Mouse (Mus musculus) midbrain, embryonic 15.5 days (tissue): ENCODE measurements around the gene Neurl4. TPM values are rescaled to one million over a fixed set of nuclear protein-coding genes. Genes with fewer than 3 reads are reported as not detected.

Experiments
- ATAC-seq: fragments of 200-750 bp; cut with Nextera tagmentation; replicated peaks from 2 replicates; pipeline ENCODE4 v1.8.0; 2017; ENCODE audit warnings: moderate TSS enrichment
- H3K27ac ChIP-seq: fragments of 300-500 bp; sonication (generic); 2 replicates; pipeline ENCODE4 v1.5.1; 2015; ENCODE audit warnings: mild to moderate bottlenecking, inconsistent platforms
- H3K27me3 ChIP-seq: fragments of 300-500 bp; sonication (generic); replicated peaks from 2 replicates; pipeline ENCODE4 v1.6.1; 2015; ENCODE audit warnings: inconsistent platforms
- H3K36me3 ChIP-seq: fragments of 300-500 bp; sonication (generic); replicated peaks from 2 replicates; pipeline ENCODE4 v1.6.1; 2015; ENCODE audit warnings: inconsistent platforms
- H3K4me1 ChIP-seq: fragments of 300-500 bp; sonication (generic); 2 replicates; pipeline ENCODE4 v1.6.1; 2015; ENCODE audit warnings: inconsistent platforms
- H3K4me2 ChIP-seq: fragments of 300-500 bp; sonication (generic); 2 replicates; pipeline ENCODE4 v1.6.1; 2015; ENCODE audit warnings: inconsistent platforms, mild to moderate bottlenecking, moderate library complexity
- H3K4me3 ChIP-seq: fragments of 300-500 bp; sonication (generic); 2 replicates; pipeline ENCODE4 v1.5.1; 2015; ENCODE audit warnings: mild to moderate bottlenecking, inconsistent platforms
- H3K9ac ChIP-seq: fragments of 300-500 bp; sonication (generic); 2 replicates; pipeline ENCODE4 v1.6.1; 2015; ENCODE audit warnings: mild to moderate bottlenecking, inconsistent platforms
- H3K9me3 ChIP-seq: fragments of 300-500 bp; sonication (generic); 2 replicates; pipeline ENCODE4 v1.6.1; 2016; ENCODE audit warnings: inconsistent platforms
- WGBS: fragments of 180-500 bp; shearing (Covaris S2); methylation state at CpG from one replicate; pipeline ENCODE4 v1.1.7; 2015; ENCODE audit warnings: mixed read lengths; 5-methylcytosine and 5-hydroxymethylcytosine counted together
- microRNA-seq: library from miRNA; unstranded; fragments of <30 nt; microRNA quantifications from one replicate; pipeline ENCODE4, GENCODE M21; 2016
- polyA plus RNA-seq: library from polyadenylated mRNA; unstranded; fragments of >200 nt; fragmentation: Nextera tagmentation; extraction: Ambion mirVana; gene quantifications from 2 replicates; pipeline ENCODE4 v1.2.1, GENCODE M21; 2015

Gene Neurl4
- polyA plus RNA-seq, 1 experiment from 2014 or later: 23.2 TPM

- peaks cover 15% of the 10 kb centered on the region; the same call in 1 of the 2 replicates for H3K27me3 ChIP-seq
- no peak for ATAC-seq
- H3K36me3 ChIP-seq: no peaks in the 10 kb centered on the region
- 85% methylated on average over 1 of the region's 1 CpGs for WGBS
- H3K4me2 ChIP-seq: no peak overlapping the region
- no peaks in the 10 kb centered on the region for H3K9me3 ChIP-seq
- no peaks in the 10 kb centered on the region for H3K4me1 ChIP-seq
- H3K27ac ChIP-seq: no peak overlapping the region
- H3K4me3 ChIP-seq: no peak overlapping the region
- H3K9ac ChIP-seq: no peak overlapping the region
Measured at GRCm38 (mm10) chr11:69956218-69956617, 55.3 kb downstream of the Neurl4 start.

GRCm38 (mm10) chr11:69960616-69961015, 59.7 kb downstream of the Neurl4 start:
- H3K36me3 ChIP-seq: no peaks in the 10 kb centered on the region
- H3K4me2 ChIP-seq: no peak overlapping the region
- WGBS: 28% methylated on average over 5 of the region's 5 CpGs
- H3K27me3 ChIP-seq: peaks cover 53% of the 10 kb centered on the region
- H3K4me1 ChIP-seq: peaks cover 4% of the 10 kb centered on the region
- no peak overlapping the region for H3K9ac ChIP-seq
- ATAC-seq: no peak
- H3K4me3 ChIP-seq: no peak overlapping the region
- H3K9me3 ChIP-seq: no peaks in the 10 kb centered on the region
- no peak overlapping the region for H3K27ac ChIP-seq

- Histone ChIP-seq H3K4me2 (no peak overlapping the region), H3K9ac (no peak overlapping the region), H3K27ac (no peak overlapping the region), H3K9me3 (no peaks in the 10 kb centered on the region), H3K4me1 (peaks cover 12% of the 10 kb centered on the region), H3K27me3 (peaks cover 60% of the 10 kb centered on the region), H3K4me3 (no peak overlapping the region), H3K36me3 (no peaks in the 10 kb centered on the region)
- WGBS: 56% methylated on average over 5 of the region's 5 CpGs
- ATAC-seq: no peak
Measured at GRCm38 (mm10) chr11:69961841-69962240, 61.0 kb downstream of the Neurl4 start.

Small RNAs within 50 kb of the gene (microRNA-seq; reads per million reads assigned to microRNA genes)
- not detected for gene Mir6924

Other genes with a start within 250 kb of the Neurl4 start
- 0.20 TPM in 1 of 2 replicates, not detected in the other for gene Sox15, start 245.8 kb upstream of the Neurl4 start, polyA plus RNA-seq
- gene Mpdu1, start 238.4 kb upstream of the Neurl4 start, polyA plus RNA-seq: 99.9 and 108 TPM in 2 replicates
- gene Cd68, start 234.9 kb upstream of the Neurl4 start, polyA plus RNA-seq: 9.4 and 10.4 TPM in 2 replicates
- 460 and 473 TPM in 2 replicates for gene Eif4a1, start 228.6 kb upstream of the Neurl4 start, polyA plus RNA-seq
- 116 and 122 TPM in 2 replicates for gene Senp3, start 219.0 kb upstream of the Neurl4 start, polyA plus RNA-seq
- gene Tnfsf13, start 215.3 kb upstream of the Neurl4 start, polyA plus RNA-seq: 0.37 and 0.68 TPM in 2 replicates
- 2.0 and 2.4 TPM in 2 replicates for gene Tnfsf12, start 205.2 kb upstream of the Neurl4 start, polyA plus RNA-seq
- 1.2 and 1.8 TPM in 2 replicates for gene Tnfsfm13, start 205.0 kb upstream of the Neurl4 start, polyA plus RNA-seq
- gene Polr2a, start 142.4 kb upstream of the Neurl4 start, polyA plus RNA-seq: 15.9 and 17.4 TPM in 2 replicates
- 0.17 and 0.26 TPM in 2 replicates for gene Slc35g3, start 139.1 kb upstream of the Neurl4 start, polyA plus RNA-seq
- gene Zbtb4, start 135.2 kb upstream of the Neurl4 start, polyA plus RNA-seq: 4.1 and 4.3 TPM in 2 replicates
- gene Chrnb1, start 105.1 kb upstream of the Neurl4 start, polyA plus RNA-seq: 0.98 and 1.2 TPM in 2 replicates
- gene Fgf11, start 99.2 kb upstream of the Neurl4 start, polyA plus RNA-seq: 3.7 and 4.5 TPM in 2 replicates
- gene Tmem102, start 95.4 kb upstream of the Neurl4 start, polyA plus RNA-seq: 0.74 and 0.86 TPM in 2 replicates
- gene Gm39566, start 85.8 kb upstream of the Neurl4 start, polyA plus RNA-seq: not detected in 2 replicates
- gene Spem2, start 82.6 kb upstream of the Neurl4 start, polyA plus RNA-seq: not detected in 2 replicates
- gene Spem1, start 78.9 kb upstream of the Neurl4 start, polyA plus RNA-seq: 0.55 and 0.65 TPM in 2 replicates
- gene Nlgn2, start 63.3 kb upstream of the Neurl4 start, polyA plus RNA-seq: 24.0 and 24.2 TPM in 2 replicates
- gene Tmem256, start 62.6 kb upstream of the Neurl4 start, polyA plus RNA-seq: 318 and 320 TPM in 2 replicates
- gene Plscr3, start 54.7 kb upstream of the Neurl4 start, polyA plus RNA-seq: 52.3 and 53.5 TPM in 2 replicates
- gene Tnk1, start 42.3 kb upstream of the Neurl4 start, polyA plus RNA-seq: 0.10 and 0.28 TPM in 2 replicates
- not detected in 2 replicates for gene Tmem95, start 23.1 kb upstream of the Neurl4 start, polyA plus RNA-seq
- 1.7 and 1.9 TPM in 2 replicates for gene Kctd11, start 19.7 kb upstream of the Neurl4 start, polyA plus RNA-seq
- 0.46 and 0.52 TPM in 2 replicates for gene Acap1, start 5.5 kb upstream of the Neurl4 start, polyA plus RNA-seq
- 11.1 and 11.8 TPM in 2 replicates for gene 2810408A11Rik, start 85 bp upstream of the Neurl4 start, polyA plus RNA-seq
- 77.6 and 86.6 TPM in 2 replicates for gene Gps2, start 12.8 kb downstream of the Neurl4 start, polyA plus RNA-seq
- gene Eif5a, start 20.9 kb downstream of the Neurl4 start, polyA plus RNA-seq: 1,022 and 1,040 TPM in 2 replicates
- gene Ybx2, start 34.7 kb downstream of the Neurl4 start, polyA plus RNA-seq: 5.6 and 6.4 TPM in 2 replicates
- 3.3 TPM in 2 replicates for gene Slc2a4, start 47.1 kb downstream of the Neurl4 start, polyA plus RNA-seq
- 0.58 and 0.59 TPM in 2 replicates for gene Cldn7, start 63.7 kb downstream of the Neurl4 start, polyA plus RNA-seq
- gene Ctdnep1, start 80.1 kb downstream of the Neurl4 start, polyA plus RNA-seq: 22.5 and 25.4 TPM in 2 replicates
- gene Elp5, start 81.4 kb downstream of the Neurl4 start, polyA plus RNA-seq: 162 and 177 TPM in 2 replicates
- gene Gabarap, start 90.1 kb downstream of the Neurl4 start, polyA plus RNA-seq: 495 and 507 TPM in 2 replicates
- 57.1 and 58.8 TPM in 2 replicates for gene Phf23, start 94.7 kb downstream of the Neurl4 start, polyA plus RNA-seq
- 30.4 and 31.0 TPM in 2 replicates for gene Dvl2, start 99.5 kb downstream of the Neurl4 start, polyA plus RNA-seq
- 57.2 and 57.6 TPM in 2 replicates for gene Acadvl, start 114.3 kb downstream of the Neurl4 start, polyA plus RNA-seq
- 27.8 and 30.4 TPM in 2 replicates for gene Dlg4, start 115.9 kb downstream of the Neurl4 start, polyA plus RNA-seq
- 3.7 and 3.8 TPM in 2 replicates for gene Asgr1, start 153.0 kb downstream of the Neurl4 start, polyA plus RNA-seq
- not detected in 2 replicates for gene Asgr2, start 191.6 kb downstream of the Neurl4 start, polyA plus RNA-seq
- gene Mgl2, start 229.3 kb downstream of the Neurl4 start, polyA plus RNA-seq: 1.2 and 1.5 TPM in 2 replicates